Mouse (Mus musculus) left cerebral cortex, postnatal 14 days (tissue): ENCODE data around the gene Tbc1d12. TPM values are rescaled to one million over a fixed set of nuclear protein-coding genes. Genes with fewer than 3 reads are reported as not detected.
"Not testable (repeated sequence)": the region's sequence is repeated elsewhere in the genome, so short reads cannot be mapped to it uniquely, and the experiment has no call there.

Source experiments
- DNase-seq, 2 experiments: peaks; one replicate each; pipeline ENCODE4 v3.0.0; 2021 to 2022; ENCODE audit warnings: low spot score in 2 of 2, mixed read lengths in 1 of 2
- intact Hi-C: fragments of 180-260 bp; cut with DNase I; formaldehyde crosslinking; loops from one replicate; pipeline ENCODE4 v1.15.1; 2025
- long read RNA-seq, 2 experiments: library from polyadenylated mRNA; stranded (forward); transcript quantifications; one replicate each; pipeline ENCODE4 v2.0.0; 2021
- total RNA-seq, 2 experiments: library from RNA; stranded (reverse); gene quantifications; 2 replicates each; pipeline ENCODE4 v1.2.3; 2021

Gene Tbc1d12
- total RNA-seq: 10 to 100 TPM; 11.2 to 12.4 TPM
- long read RNA-seq, experiment 1, full-length matches to known transcripts: 12 of 14 reads
- long read RNA-seq, experiment 1, partial matches to known transcripts: 2 of 14 reads
- long read RNA-seq, experiment 1, other reads (novel, unspliced or antisense): 0 of 14 reads
- long read RNA-seq, experiment 2, full-length matches to known transcripts: 9 of 14 reads
- long read RNA-seq, experiment 2, partial matches to known transcripts: 2 of 14 reads
- long read RNA-seq, experiment 2, other reads (novel, unspliced or antisense): 3 of 14 reads

DNA sequence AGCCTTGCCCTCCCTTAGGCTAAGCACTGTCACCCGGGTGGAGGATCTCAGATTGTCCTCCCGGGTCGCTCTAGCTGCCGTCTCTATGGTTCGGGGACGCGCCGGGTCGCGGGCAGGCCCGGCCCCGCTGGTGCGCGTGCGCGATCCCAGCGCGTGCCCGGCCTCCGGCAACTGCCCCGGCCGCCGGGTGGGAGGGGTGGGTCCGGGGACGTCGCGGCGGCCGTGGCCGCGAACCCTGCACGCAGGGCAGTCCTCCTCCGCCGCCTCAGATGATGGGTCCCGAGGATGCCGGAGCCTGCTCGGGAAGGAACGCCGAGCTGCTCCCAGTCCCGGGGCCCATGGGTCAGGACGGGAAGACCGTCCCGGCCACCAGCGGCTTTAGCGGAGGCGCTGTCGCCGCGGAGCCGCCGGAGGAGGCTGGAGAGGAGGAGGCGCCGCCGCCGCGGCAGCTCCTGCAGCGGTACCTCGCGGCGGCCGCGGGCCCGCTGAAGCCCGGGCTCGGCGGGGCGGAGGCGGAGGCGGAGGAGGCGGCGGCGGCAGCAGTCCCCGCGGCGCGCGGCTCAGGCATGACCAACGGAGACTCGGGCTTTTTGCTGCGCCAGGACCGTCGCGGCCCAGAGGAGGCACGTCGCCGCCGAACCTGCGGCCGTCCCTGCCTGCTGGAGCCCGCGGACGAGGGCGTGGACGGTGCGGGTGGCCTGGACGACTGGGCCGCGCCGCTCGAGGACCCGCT lies at the start of gene Tbc1d12:
TSS of gene Tbc1d12 (plus strand) at position 142 of the 733 bp plus-strand sequence.
- intact Hi-C loops: no loop called here
- peak; percentile 79 to 86 for DNase-seq

DNA sequence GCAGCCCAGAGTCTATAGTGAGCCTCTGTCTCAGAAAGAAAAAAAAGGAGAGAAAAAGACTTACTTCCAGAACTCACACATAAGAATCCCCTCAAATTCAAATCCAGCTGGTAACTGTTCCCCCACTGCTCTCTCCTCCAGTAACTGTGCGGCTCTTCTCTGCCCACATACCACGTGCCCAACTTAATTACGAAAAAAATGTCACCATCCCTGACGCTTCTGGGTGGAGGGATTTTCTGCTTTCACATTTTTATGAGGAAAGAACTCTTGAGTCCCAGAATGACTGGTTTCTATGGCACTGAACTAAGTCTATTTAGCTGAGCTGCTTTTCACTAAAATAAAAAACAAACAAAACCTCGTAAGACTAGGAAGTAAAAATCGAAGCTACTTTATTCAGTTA lies 48.6 kb upstream of the Tbc1d12 start:
- intact Hi-C loops: no loop called here
- peak; percentile 27 to 29 for DNase-seq

DNA sequence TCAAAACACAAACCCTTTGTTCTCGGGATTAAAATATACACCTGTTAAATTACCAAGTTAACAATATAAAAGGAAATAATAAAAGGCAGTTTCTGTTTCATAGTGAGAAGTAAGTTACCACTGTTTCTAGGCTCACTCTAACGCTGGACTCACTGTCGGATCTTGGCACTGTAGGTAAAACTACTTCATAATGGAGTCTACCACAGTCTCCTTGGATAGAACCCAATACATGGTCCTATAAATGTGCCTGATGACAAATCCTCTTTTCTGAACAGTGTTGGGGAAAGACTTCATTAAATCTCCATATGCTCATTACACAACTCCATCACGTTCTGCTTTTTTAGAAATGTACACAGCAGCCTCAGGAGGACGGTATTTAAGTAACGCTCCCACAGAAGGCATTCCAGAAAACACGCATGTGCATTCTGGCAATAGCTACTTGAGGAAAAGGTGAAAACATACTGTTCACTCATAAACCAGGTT lies 42.8 kb upstream of the Tbc1d12 start:
- intact Hi-C loops: no loop called here
- peak in 1 of 2 experiments; percentile 37 for DNase-seq

DNA sequence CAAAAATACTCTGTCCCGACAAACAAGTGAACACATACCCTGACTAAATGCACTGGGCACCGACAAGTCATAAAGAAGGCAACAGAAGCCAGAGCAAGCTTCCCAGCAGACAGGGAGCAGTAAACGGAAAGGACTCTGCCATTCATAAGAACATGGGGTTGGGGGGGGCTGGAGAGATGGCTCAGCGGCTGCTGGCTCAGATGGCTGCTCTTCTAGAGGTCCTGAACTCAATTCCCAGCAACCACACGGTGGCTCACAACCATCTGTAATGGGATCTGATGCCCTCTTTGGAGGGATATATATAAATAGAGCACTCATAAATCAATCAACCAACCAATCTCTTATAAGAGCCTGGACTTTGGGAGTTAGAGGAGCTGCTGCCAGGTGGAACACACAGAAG lies 39.8 kb upstream of the Tbc1d12 start:
- no peak for DNase-seq
- intact Hi-C loops: no loop called here

DNA sequence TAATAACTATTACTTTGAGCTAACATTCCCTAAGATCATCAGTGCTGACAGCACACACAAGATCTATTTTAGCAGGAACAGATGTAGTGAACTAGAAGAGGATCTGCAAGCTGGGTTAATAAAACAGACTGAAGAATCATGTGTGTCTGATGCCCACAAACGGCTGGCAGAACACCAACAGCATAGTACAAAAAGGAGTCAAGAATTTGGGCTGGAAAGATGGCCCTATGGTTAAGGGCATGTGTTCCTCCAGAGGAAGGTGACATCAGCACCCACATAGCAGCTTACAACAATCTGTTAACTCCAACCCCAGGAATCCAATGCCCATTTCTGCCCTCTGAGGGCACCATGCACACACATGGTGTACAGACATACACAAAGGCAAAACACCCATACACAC lies 38.1 kb upstream of the Tbc1d12 start:
- peak; percentile 59 to 69 for DNase-seq
- intact Hi-C loops: no loop called here

GRCm38 (mm10) chr19:38798801-38799200 lies 37.6 kb upstream of the Tbc1d12 start:
- intact Hi-C loops: no loop called here
- peak; percentile 24 to 42 for DNase-seq

DNA sequence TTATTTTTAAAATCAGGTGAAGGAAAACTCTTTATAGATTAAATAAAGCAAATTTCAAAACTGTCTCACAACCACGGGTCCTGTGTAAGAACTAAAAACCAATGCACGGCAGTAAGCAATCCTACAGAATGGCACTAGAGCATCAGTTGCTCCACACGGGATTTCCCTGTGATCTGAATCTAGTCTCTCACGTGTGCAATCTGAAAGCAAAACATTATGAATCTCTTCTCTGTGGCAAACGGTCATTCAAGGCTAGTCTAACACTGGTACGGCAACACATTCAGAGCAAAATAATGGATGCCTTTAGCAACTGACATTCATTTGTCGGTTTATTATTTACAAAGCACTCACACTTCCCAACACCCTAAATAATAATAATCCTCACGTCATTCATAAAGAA lies 18.2 kb upstream of the Tbc1d12 start:
- no peak for DNase-seq
- intact Hi-C loops: loop anchor here (2.0 kb wide), 1 partner anchor 83 kb away; no protein-coding TSS in a partner anchor

DNA sequence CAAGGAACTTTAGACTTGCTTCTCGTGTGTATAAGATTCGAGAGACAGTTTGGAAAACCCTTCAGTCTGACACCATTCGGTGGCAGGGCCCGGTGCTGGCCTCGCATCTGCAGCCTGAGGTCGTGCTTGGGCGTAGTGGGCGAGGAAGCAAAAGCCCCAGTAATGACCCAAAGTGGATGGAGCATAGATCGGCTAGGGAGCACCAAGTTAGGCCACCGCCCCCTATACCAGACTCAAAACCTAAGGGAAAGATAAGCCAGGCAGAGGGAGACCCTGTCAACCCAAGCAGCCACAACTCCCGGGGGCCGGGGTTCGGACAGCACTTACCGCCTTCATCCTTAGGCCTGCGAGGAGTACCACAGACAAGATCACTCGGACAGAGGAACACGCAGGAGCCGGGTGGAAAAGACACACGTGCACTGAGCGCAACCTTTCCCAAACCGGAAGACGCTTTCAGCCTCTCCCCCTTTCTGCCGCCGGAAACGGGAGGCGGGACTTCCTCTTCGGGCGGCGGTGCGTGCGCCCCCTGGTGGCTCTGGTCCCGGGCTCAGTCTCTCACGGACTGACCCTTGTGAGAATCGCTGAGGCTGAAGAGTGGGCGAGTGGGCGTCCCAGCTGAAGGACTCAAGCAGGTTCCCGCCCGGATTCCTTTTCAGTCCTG lies 17.5 kb upstream of the Tbc1d12 start, which contains the start of gene Noc3l:
TSS of gene Noc3l (minus strand) at position 472 of the 661 bp plus-strand sequence.
- intact Hi-C loops: loop anchor here (2.0 kb wide), 1 partner anchor 82 kb away; no protein-coding TSS in a partner anchor
- DNase-seq: peak; percentile 93 to 95

GRCm38 (mm10) chr19:38819427-38819802 lies 17.0 kb upstream of the Tbc1d12 start:
- intact Hi-C loops: loop anchor here (2.0 kb wide), 1 partner anchor 81 kb away; no protein-coding TSS in a partner anchor
- no peak for DNase-seq

GRCm38 (mm10) chr19:38820186-38820804 lies 16.1 kb upstream of the Tbc1d12 start:
- no peak for DNase-seq
- intact Hi-C loops: no loop called here

DNA sequence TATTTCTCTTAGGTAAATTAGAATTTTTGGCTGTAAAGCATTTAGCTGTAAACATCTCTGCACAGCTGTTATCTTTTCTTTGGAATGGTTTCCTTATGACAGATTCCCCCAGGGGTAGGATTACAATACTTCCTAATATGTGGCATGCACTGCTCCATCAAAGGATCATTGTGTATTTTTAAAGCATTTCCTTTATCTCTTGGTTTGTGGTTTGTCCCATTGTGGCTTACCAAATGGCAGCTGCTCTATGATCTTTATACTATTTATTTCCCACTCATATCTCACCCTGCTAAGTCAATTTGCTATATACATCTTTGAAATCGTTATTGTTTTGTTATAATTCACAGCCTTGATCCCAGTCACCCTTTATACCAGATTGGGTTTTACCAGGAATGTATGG lies 3.2 kb upstream of the Tbc1d12 start:
- no peak for DNase-seq
- intact Hi-C loops: no loop called here

- intact Hi-C loops: no loop called here
- no peak for DNase-seq
Measured at GRCm38 (mm10) chr19:38836084-38836437, 318 bp upstream of the Tbc1d12 start.

DNA sequence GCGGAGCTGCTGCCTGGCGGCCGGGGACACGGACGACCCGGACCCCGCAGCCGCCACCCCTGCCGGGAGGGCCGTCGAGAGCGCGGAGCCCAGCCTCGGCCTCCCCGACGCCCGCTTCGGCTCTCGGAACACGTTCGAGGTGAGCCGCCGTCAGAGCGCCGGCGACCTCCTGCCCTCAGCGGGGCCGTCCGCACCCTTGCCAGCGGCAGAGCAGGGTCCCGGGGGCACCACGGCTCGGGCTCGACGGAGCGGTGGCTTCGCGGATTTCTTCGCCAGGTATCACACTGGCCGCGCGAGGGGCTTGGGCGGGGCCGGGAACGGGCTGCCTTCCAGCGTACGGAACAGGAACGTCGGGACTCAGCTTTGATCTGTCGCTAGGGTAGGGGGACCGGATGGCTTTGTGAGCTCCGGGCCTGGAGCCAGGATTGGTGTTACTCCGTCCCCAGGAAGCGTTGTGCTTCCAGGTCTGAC lies 827 bp downstream of the Tbc1d12 start:
- peak; percentile 25 to 31 for DNase-seq
- intact Hi-C loops: no loop called here

DNA sequence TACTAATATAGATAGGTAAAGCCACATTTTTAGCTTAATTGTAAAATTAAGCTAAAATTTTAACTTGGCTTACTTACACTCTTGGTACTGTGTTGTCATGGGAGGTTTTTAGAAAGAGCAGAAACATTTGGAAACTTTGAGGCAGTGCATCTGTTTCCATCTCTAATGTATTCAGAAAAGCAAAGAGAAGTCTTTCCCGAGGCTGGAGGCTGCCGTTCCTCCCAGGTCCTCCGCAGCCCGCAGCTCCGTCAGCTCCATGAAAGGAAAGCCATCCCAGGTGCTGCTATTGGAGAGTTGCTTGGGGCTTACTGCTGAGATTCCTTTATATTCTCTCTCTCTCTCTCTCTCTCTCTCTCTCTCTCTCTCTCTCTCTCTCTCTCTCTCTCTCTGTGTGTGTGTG lies 8.4 kb downstream of the Tbc1d12 start:
- peak in 1 of 2 experiments; percentile 11 for DNase-seq
- intact Hi-C loops: no loop called here

DNA sequence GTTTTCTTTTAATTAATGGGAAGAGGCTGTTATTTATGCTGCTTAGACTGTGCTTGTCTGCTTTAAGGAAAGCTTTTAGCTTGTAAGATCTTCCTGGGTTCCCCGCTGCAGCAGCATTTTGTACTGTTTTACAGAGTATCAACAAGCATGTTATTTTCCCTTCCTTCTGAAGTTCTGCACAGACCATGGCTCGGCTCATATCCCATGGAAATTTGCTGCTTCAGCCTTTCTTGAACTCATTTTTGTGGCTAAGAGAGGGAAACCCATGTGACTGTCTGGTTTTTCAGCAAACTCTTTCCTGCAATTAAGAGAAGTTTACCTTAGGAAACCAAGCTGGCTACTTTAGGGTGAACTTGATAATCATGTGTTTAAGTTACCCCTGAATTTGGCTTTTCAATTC lies 10.0 kb downstream of the Tbc1d12 start:
- no peak for DNase-seq
- intact Hi-C loops: no loop called here

GRCm38 (mm10) chr19:38858224-38858623 lies 21.8 kb downstream of the Tbc1d12 start:
- intact Hi-C loops: no loop called here
- no peak for DNase-seq

GRCm38 (mm10) chr19:38862523-38862922 lies 26.1 kb downstream of the Tbc1d12 start:
- intact Hi-C loops: no loop called here
- DNase-seq: no peak

GRCm38 (mm10) chr19:38874825-38875224 lies 38.4 kb downstream of the Tbc1d12 start:
- intact Hi-C loops, DNase-seq: not testable (repeated sequence)

- no peak for DNase-seq
- intact Hi-C loops: no loop called here
Measured at GRCm38 (mm10) chr19:38880300-38880699, 43.9 kb downstream of the Tbc1d12 start.
